Mouse (Mus musculus) spleen, postnatal 10 days (tissue): Measurements from ENCODE around the gene Rccd1.
"Not testable (repeated sequence)": the region's sequence is repeated elsewhere in the genome, so short reads cannot be mapped to it uniquely, and the experiment has no call there.

Experiments
- DNase-seq, 2 experiments: peaks; one replicate each; pipeline ENCODE4 v3.0.0; 2021 to 2022; ENCODE audit warnings: low spot score in 2 of 2

Gene Rccd1

DNA sequence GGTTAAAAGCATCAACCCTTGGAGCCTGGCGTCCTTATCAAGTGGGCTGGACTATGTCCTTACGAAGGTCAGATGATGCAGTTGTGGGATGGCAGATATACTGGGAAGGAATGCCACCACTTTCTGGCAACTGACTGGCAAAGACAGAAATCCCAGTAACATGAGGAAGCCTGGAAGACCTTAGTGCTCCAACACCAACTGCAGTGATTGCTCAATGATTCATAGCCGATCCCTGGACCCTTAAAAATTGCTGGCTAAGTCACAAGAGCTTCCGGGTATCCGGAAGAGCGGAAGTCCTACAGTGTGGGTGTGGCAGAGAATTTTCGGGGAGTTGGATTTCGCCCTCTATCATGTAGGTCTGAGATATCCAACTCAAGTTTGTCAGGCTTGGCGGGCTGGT lies 21.9 kb upstream of the Rccd1 start:
- no peak for DNase-seq

DNA sequence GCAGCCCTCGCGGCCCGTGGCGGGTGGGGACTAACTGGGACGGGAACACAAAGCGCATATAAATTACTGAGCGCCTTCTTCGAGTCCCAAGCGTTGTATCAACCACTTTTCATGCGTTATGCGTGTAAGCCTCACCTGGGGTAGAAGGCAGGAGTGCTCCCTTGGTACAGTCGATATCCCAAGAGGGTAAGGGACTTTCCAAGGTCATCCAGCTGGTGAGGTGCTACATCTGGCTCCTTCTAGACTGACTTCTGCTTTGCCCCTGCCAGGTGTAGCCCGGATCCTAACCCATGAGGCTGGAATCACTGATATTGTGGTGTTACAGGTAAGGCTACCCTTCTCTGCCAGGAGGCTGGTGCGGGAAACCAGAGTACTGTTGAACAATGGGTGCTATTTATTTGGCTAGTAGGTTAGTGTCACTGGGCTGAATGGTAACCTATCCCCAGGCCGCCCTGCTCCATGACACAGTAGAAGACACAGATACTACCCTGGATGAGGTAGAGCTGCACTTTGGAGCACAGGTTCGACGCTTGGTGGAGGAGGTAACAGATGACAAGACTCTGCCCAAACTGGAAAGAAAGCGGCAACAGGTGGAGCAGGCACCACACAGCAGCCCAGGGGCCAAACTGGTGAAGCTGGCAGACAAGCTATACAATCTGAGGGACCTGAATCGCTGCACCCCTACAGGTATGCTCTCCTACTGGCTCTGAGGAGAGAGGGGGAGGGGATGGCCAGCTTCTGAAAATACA lies 19.2 kb upstream of the Rccd1 start:
- no peak for DNase-seq

DNA sequence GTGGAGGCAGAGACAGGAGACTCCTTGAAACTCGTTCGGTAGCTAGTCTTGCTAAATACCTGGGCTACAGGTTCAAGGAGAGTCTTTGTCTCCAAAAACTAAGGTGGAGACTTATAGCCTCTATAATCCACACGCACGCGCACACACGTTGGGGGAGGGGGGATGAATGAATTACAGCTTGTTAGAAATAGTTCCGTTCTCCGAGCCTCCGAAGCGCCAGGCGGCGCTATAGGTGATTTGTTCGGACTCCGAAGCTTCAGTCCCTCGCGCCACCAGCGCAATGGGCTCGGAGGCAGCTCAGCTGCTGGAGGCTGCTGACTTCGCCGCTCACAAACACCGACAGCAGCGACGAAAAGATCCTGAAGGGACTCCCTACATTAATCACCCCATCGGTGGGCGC lies 18.6 kb upstream of the Rccd1 start, which contains the start of gene Hddc3:
TSS of gene Hddc3 (plus strand) at position 247 of the 400 bp plus-strand sequence.
- peak; percentile 90 to 98 for DNase-seq

DNA sequence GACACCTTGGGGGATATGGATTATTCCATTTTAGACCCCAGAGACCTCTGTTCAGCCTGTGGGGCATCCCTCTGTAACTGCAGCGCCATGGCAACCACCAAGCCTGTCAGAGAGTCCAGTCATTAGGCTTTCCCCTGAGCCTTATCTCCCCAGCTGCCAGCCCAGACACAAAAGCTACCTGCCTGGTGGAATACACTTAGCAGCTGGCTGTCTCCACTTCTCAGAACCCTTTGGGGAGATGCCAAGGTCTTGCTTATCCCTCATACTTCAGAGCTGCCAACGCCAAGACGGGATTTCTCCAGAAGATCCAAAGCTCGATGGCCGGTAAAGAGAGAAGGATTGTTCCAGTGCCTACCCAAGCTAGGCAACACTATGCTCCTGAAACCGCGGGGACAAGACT lies 17.5 kb upstream of the Rccd1 start:
- DNase-seq, result no peak

DNA sequence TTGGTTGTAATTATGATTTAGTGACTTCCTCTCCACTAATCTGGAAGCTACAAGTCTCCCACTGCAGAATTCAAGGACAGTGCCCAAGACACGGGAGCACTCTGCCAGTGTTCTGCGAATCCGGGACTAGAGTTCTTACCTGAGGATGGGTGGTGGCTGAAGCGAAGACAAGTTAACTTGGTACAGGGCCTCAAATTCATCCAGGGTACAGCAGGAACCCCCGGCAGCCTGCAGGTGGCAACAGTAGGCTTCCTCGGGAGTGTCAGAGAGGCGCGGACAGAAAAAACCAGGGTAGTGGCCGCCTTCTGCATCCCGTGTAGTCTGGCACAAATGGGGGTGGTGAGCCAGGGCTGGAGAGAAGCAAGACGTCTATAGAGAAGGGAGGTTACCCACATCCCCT lies 16.5 kb upstream of the Rccd1 start, which contains the start of gene Unc45a:
TSS of gene Unc45a (minus strand) at position 213 of the 400 bp plus-strand sequence.
- peak; percentile 57 to 82 for DNase-seq

DNA sequence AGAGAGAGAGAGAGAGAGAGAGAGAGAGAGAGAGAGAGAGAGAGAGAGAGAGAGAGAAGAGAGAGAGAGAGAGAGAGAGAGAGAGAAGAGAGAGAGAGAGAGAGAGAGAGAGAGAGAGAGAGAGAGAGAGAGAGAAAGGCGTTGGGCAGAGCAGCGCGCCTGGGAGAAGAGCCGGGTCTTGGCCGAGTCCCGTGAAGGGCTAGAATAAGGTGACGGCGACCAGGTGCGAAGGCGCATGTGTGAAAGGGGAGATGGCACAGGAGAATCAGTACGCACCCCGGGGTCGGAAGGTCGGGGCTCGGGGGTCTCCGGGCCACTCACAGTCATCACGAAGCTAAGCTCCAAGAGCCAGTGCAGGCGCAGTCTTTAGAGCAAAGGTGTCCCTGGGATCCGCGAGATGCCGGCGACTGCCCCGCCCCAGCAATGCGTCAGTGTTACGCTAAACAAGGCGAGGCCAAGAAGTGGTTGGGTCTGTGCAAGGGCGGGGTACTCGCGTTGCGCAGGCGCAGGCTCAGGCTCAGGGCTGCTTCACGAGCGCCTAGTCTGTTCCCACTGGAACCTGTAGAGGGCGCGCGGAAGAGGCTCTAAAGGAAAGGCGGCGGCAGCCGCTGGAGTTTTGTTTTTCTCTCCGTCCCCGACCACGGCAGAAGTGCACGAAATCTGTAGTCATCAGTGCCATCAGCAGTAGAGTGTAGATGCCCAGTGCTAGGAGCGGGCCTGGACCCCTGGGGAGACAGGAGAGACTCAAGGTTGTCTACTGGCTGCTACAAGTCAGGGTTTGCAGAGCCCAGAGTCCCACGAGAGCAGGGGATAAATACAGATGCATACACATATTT lies 15.8 kb upstream of the Rccd1 start:
- DNase-seq, result peak; percentile 97 to 99

DNA sequence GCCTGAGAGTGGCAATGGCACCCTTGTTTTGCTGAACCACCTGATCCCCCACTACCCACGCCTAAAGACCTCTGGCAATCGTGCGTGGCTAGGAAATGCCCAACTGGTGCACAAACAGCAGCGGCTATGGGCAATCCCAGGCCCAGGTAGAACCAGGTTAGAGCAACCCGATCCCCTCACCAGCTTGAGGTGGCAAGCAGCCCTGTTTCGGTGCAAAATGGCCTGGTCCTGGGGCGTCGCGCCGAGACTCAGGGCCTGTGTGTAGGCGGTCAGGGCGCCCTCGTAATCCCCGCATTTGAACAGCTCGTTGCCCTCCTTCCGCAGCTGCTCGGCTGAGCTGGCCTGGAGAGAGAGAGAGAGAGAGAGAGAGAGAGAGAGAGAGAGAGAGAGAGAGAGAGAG lies 15.1 kb upstream of the Rccd1 start:
- peak; percentile 37 to 55 for DNase-seq

DNA sequence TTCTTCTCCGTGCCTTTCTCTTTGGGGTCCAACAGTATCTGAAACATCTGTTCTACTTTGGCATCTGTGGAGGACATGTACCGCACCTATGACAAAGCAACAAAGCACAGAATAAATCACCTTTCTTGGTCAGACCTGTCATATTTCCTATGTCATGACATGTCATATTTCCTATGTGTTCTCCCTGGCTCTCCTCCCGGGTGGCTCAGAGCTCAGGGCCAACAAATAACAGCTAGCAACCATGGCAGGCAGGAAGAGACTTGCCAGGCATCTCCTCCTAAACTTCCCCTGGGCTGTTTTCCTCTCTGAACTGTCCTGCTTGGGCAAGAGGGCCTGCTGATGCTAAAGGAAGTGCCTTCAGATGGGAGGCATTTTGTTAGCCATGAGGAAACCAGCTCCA lies 12.7 kb upstream of the Rccd1 start:
- no peak for DNase-seq

DNA sequence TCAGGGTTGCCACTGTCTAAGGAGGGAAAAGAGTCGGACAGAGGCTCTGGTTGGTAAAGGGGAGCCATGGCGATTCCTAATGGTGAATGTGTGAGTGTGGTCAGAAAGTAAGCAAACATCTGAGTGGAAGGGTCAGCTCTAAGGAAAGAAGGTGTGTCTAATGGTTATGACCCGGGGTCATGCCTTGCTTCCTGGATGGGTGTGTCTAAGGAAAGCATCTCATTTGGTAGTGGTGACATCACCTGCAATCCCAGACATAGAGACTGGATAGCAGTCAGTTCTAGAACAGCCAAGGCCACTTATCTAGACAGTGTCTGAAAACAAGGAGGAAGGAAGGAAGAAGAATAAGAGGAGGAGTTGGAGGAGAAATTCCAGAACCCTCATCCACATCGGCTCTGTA lies 10.6 kb upstream of the Rccd1 start:
- DNase-seq, result no peak

DNA sequence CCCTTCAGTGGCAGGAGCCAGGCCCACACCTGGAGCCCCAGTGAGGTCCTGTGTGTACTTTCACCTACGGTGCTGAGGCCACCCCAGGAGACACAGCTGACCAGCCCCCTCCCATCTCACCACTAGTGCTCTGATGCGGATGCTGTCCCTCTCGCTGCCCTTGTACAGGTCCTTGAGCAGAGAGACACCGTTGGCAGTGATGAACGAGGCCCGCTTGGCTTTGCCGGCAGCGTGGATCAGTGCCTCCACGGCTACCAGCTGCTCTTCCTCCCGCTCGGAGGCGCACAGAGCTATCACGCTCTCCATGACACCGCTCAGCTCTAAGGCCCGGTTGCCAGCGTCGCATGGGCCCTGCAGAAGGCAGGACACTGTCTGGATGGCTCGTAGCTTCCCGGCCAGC lies 7.2 kb upstream of the Rccd1 start:
- DNase-seq, result no peak

DNA sequence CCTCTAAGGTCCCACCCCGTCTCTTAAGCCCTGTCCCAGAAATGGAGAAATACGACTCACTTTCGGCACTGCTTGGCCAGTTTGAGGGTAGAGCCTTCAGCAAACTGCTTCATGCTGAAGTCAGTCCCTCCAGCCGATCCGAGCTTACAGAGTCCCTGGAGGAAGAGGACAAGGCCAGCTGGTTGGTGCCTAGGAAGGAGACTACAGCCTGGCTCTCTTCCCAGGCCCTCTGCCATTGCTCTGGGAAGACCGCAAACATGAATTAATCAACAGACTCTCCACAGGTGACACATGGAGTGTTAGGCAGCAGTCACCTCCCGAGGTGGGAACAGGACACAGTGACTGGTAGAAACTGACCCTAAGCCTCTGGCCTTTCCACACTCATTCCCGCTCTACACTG lies 6.0 kb upstream of the Rccd1 start:
- no peak for DNase-seq

DNA sequence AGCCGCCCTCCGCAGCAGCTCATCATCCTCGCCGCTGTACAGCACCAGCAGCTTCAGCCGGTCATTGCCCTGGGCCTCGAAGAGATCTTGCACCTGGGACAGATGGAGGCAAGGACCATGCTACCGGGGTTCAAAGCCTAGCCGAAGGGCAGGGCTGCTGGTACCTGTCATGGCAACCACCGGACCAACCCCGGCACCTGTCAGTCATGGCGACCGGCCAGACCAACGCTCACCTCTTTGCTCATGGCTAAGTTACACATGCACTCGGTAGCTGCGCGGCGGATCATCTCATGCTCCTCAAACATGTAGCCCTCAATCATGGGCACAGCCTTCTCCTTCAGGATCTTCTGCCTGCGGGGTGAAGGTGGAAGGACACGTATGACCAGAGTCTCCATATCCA lies 1.8 kb upstream of the Rccd1 start:
- no peak for DNase-seq

DNA sequence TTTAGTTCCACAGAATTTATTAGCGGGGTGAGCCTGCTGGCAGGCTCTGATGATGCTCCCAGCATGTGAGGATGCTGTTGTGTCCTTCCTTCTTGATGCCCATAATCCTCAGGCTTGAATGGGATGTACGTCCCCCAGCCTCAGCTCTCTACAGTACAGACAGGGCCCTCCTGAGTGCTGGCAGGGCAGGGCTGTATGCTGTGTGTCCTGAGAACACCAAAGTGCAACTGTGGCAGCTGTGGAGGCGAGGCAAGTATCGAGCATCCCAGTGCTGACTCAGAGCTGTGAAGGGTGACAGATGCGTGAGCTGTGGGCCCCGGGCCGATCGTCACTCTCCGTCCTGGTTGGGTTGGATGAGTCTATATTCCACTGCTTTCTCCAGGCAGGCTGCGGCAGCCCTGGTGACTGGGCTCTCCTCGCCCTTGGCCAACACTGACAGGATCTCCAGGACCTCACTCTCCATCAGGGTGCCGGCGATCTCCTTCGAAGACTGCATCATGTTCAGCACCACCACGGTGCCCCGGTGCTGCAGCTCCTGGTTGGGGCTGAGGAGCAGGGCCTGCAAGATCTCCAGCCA lies 1.1 kb upstream of the Rccd1 start:
- no peak for DNase-seq

DNA sequence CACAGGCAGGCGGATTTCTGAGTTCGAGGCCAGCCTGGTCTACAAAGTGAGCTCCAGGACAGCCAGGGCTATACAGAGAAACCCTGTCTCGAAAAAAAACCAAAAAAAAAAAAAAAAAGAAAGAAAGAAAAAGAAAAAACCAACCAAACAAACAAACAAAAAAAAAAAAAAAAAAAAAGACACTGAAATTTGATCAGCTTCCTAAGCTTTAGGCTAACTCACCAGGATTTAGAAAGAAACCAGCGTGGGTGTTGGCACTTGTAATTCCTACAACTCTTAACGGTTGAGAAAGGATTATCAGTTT lies 514 bp upstream of the Rccd1 start:
- DNase-seq, result not testable (repeated sequence)

DNA sequence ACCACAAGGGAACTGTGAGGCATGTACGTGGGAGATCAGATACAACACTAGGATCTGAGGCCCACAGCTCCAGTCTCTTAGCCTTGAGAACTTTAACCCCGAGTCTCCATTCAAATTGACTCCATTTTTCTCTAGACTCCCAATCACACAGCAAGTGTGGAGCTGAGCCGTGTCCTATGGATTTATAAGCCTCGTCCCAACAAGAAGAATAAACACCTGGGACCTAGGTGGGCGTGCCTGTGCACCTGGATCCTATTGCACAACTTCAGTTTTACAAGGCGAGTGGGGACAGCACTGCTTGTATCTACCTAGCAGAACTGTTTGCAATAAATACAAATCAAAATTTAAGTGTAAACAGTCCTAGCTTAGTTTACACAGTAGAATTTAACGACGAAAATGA lies 918 bp downstream of the Rccd1 start:
- DNase-seq, result no peak

DNA sequence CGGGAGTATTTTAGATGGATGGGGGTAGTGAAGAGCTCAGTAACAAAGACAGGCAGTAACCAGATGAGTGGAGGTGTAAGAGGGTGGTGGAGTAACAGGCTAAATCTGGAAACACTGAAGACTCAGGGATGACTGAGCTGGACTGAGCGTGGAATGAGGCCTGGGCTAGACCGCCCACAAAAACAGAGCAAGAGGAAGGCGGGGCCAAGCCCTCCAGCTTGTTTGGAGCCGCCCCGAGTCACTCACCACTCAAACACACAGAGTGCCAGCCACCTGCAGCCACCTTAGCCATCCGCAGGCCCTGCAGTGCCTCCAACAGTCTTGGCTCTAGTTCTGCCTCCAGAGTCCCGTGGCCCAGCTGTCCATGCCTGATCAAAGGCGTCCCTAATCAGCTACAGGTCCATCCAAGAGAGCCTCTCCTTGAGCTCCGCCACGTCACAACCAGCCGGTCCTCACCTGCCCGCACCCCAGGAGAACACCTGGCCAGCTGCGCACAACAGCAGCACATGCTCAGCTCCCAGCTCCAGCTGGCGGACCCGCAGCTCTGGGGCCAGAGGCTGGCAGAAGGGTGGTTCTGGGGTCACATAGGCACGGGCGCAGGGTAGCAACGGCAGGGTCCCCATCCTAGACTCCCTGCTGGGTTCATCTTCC lies 4.3 kb downstream of the Rccd1 start:
- DNase-seq, result no peak

DNA sequence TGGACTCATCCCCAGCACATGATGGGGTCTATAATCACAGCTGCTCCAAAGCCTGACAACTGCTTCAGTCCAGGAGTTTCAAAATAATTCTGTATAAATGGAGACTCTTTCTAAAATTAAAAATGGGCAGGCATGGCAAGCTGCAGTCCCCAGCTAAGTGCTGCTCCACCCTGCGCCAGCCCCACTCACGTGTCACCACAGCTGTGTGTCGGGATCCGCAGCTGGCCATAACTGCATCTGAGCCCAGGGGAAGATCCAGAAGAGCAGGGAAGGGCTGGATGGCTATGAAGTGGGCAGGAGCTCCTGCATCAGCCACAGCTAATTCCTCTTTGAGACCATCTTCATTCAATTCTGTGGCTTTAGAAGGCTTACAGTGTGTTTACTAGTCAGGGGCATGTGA lies 5.6 kb downstream of the Rccd1 start:
- no peak for DNase-seq

DNA sequence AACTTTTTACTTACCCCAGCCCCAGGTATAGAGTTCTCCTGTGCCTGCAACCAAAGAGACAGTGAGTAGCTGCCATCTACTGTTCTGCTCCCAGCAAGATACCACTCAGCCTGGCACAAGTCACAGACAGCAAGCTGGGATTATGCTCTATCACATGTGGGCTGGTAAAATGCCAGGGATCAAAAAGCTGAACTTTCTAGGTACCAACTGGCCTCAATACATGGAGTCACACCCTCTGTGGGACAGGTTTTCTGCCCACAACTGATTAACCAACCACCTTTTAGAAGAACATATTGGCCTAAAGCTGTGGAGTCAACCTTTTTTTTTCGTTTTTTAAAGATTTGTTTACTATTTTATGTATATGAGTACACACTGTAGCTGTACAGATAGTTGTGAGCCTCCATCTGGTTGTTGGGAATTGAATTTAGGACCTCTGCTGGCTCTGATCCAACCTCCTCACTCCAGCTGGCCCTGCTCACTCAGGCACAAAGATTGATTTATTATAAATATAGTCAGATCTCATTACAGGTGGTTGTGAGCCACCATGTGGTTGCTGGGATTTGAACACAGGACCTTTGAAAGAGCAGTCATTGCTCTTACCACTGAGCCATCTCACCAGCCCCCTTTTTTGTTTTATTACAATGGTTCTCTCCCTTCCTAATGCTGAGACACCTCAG lies 6.7 kb downstream of the Rccd1 start:
- DNase-seq, result no peak

DNA sequence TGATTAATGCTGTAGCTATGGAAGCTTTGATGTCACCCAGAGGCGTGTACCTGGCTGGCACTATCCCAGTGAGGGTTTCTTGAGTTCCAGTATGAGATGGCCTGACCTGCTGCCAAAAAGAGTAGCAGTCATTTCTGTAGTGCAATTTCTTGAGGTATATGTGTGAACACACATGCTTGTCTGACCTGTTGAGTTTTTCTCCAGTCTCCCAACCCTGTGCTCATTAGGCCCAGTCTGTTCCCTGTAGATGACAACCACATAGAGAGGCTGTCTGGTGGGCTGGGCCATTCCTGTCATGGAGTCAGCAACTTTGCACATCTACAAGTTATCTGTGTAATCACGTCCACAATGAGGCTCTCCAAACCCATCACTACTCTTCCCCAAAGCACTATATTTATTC lies 8.5 kb downstream of the Rccd1 start:
- no peak for DNase-seq

DNA sequence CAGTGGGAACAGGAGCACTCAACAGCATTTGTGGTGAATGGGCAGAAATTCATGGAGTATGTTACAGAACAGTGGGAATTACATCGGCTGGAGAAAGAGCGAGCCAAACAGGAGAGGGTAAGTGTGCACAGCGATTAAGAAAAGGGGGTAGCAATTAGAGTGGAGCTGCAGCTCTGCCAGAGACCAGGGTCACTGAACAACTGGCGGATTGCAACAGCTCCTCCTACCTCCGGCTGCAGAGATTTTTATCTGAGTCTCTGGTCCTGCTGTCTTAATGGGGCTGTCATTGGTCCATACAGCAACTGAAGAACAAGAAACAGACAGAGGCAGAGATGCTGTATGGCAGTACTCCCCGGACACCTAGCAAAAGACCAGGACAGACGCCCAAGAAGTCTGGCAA lies 13.5 kb downstream of the Rccd1 start:
- DNase-seq, result no peak

DNA sequence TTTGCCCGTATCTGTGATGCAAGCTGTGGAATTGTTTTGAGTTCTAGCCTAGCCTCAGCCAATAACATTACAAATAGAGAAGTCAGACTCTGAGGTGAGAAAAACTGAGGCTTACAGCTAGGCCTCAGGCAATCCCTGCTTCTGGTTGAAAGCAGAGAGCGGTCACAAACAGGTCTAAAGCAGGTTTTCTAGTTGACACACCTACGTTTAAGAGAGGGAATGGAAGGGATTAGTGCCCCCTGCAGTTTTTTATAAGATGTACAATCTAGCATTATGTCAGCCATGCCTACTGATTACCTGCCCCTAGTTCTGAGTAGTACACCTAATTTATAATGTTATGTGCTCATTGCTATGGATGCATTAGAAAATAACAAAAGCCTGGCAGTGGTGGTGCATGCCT lies 16.5 kb downstream of the Rccd1 start:
- DNase-seq, result no peak

DNA sequence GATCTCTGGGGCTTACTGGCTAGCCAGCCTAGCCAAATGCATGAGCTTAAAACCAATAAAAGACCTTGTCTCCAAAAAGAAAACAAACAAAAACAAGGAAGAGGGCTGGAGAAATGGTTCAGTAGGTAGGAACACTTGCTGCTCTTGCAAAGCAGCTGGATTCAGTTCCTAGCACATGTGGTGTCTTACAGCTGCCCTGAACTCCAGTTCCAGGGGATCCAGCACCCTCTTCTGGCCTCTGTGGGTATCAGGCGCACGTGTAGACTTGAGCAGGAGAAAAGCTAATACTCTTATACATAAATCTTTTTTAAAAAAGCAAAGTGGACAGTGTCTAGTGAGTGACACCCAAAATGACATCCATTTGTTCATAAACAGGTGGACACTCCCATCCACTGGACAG lies 22.7 kb downstream of the Rccd1 start:
- DNase-seq, result peak in 1 of 2 experiments; percentile 33
